Comparison of ENCODE assay signal across 1 mouse cellular context in genomic region chr11:62607170-62607951, GRCm38 (mm10).
TF ChIP-seq lines count a peak whose summit lies in the region.

No protein-coding gene starts in this region.

TF ChIP-seq in MEL, 35 proteins besides CTCF, POLR2A, EP300 and RAD21 (continued from another document):
- no peak for TF ChIP-seq CHD2 (IDR thresholded peaks at IDR 0.05; ENCODE audit: low read length)
- no peak for TF ChIP-seq RCOR1 (IDR thresholded peaks at IDR 0.05; ENCODE audit: low read depth, low read length)
- TF ChIP-seq USF2 (IDR thresholded peaks at IDR 0.05; ENCODE audit: borderline replicate concordance in 1 of 2, insufficient read depth in 1 of 2, low read depth in 1 of 2, low read length in 2 of 2), result no peak
- no peak for TF ChIP-seq ETS1 (IDR thresholded peaks at IDR 0.05; ENCODE audit: low read depth, low read length)
- no peak; the same call in 1 of the 2 replicates for TF ChIP-seq POLR2AphosphoS5 (IDR thresholded peaks at IDR 0.05; ENCODE audit: borderline replicate concordance, low read depth, low read length)
- no peak for TF ChIP-seq MYC (IDR thresholded peaks at IDR 0.05; ENCODE audit: low read depth, low read length)
- no peak for TF ChIP-seq NELFE (IDR thresholded peaks at IDR 0.05; ENCODE audit: low read depth, low read length)
